Mouse (Mus musculus) spleen, adult 2 months (tissue): Measurements from ENCODE around the gene Dcst1.

Source experiments
- CTCF ChIP-seq: fragments of 200-500 bp; IDR thresholded peaks from 2 replicates; pipeline ENCODE4 v1.5.1; 2011; ENCODE audit warnings: mild to moderate bottlenecking, inconsistent platforms; ENCODE audit not compliant: insufficient read depth, insufficient read length, insufficient replicate concordance; ENCODE audit errors: extremely low read depth
- POLR2A ChIP-seq: fragments of 200-500 bp; IDR thresholded peaks from 2 replicates; pipeline ENCODE4 v1.6.1; 2011; ENCODE audit warnings: low read depth, low read length, inconsistent platforms

- TF ChIP-seq POLR2A (no peak), CTCF (no peak)
These were observed 34.7 kb downstream of the Dcst1 start for GRCm38 (mm10) chr3:89330346-89330745.
